Mouse (Mus musculus) thymus, adult 2 months (tissue): ENCODE data around the gene Gm21983. TPM values are rescaled to one million over a fixed set of nuclear protein-coding genes. Genes with fewer than 3 reads are reported as not detected.

Experiments
- DNase-seq: peaks from one replicate; pipeline ENCODE4 v3.0.0; 2021
- H3K27ac ChIP-seq: fragments of 200-500 bp; 2 replicates; pipeline ENCODE4 v1.5.1; 2012; ENCODE audit warnings: low read length, control low read depth; ENCODE audit not compliant: control insufficient read depth, insufficient read depth
- H3K27me3 ChIP-seq: fragments of 200-500 bp; 2 replicates; pipeline ENCODE4 v1.6.1; 2012; ENCODE audit warnings: mild to moderate bottlenecking, low read length, moderate library complexity, mixed read lengths; ENCODE audit not compliant: control insufficient read depth, insufficient read depth
- H3K36me3 ChIP-seq: fragments of 200-500 bp; 2 replicates; pipeline ENCODE4 v1.6.1; 2012; ENCODE audit warnings: mild to moderate bottlenecking, low read length, moderate library complexity; ENCODE audit not compliant: control insufficient read depth, insufficient read depth
- H3K4me1 ChIP-seq: fragments of 200-500 bp; replicated peaks from 2 replicates; pipeline ENCODE4 v1.6.1; 2012; ENCODE audit warnings: low read length; ENCODE audit not compliant: control insufficient read depth, insufficient read depth
- H3K4me3 ChIP-seq: fragments of 200-500 bp; 2 replicates; pipeline ENCODE4 v1.5.1; 2012; ENCODE audit warnings: mild to moderate bottlenecking, low read length, control low read depth, moderate library complexity; ENCODE audit not compliant: control insufficient read depth, insufficient read depth
- CTCF ChIP-seq: fragments of 200-500 bp; IDR thresholded peaks from 2 replicates; pipeline ENCODE4 v1.5.1; 2012; ENCODE audit warnings: mild to moderate bottlenecking, control low read depth, low read length, moderate library complexity, borderline replicate concordance; ENCODE audit not compliant: control insufficient read depth, poor library complexity, insufficient read depth; ENCODE audit errors: extremely low read depth
- POLR2A ChIP-seq: fragments of 200-500 bp; IDR thresholded peaks from 2 replicates; pipeline ENCODE4 v1.6.1; 2012; ENCODE audit warnings: mild to moderate bottlenecking, low read length, control low read depth, moderate library complexity; ENCODE audit not compliant: control insufficient read depth, poor library complexity, insufficient read depth; ENCODE audit errors: extremely low read depth
- WGBS: fragments of 180-500 bp; shearing (Covaris S2); methylation state at CpG from one replicate; pipeline ENCODE4 v1.1.7; 2018; 5-methylcytosine and 5-hydroxymethylcytosine counted together
- polyA plus RNA-seq: library from polyadenylated mRNA; depleted of rRNA; stranded (reverse); fragments of >200 nt; gene quantifications from 2 replicates; pipeline ENCODE4 v1.2.3, GENCODE M21; 2012

Gene Gm21983
- polyA plus RNA-seq, 1 experiment: not detected

DNA sequence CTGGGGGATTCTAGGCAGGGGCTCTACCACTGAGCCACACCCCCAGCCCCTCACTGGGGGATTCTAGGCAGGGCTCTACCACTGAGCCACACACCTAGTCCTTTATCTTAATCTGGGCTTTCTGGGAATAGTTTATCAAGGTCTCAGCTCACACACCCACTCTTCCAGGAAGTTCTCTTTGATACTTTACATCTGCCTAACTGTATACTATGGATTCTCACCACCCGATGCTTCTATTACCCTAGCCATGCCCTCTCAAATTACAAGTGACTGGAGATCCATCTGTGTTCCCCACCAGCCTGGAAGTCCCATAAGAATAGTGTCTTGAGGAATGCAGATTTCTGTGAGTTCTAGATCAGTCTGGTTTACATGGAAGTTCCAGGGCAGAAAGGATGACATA is 41.7 kb upstream of the Gm21983 start:
- Histone ChIP-seq H3K36me3 (no peaks in the 10 kb centered on the region), H3K27ac (no peak overlapping the region), H3K4me3 (no peak overlapping the region), H3K4me1 (peaks cover 25% of the 10 kb centered on the region), H3K27me3 (no peaks in the 10 kb centered on the region)
- TF ChIP-seq CTCF: no peak
- no peak for TF ChIP-seq POLR2A
- WGBS: 85% methylated on average over 1 of the region's 1 CpGs
- no peak for DNase-seq

DNA sequence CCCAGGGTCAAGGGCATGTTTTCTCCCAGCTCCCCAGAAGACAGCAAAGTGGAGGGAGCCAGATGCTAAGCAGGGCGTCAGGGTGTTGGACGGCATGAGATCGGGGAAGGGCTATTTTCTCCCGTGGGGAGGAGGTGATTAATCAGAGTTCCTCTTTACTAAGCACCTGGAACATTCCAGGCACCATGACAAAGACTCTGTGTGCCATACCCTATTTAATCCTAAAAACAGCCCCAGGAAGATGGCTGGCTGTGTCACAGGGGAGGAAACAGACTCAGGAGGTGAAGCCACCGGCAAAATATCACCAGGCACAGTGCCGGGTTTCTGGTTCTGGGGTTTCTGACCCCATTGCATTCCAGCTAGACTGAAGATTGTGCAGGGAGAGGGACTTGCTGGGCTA is 41.1 kb upstream of the Gm21983 start:
- TF ChIP-seq CTCF (no peak), POLR2A (no peak)
- no peaks in the 10 kb centered on the region for H3K27me3 ChIP-seq
- H3K4me1 ChIP-seq: peaks cover 19% of the 10 kb centered on the region
- WGBS: 85% methylated on average over 6 of the region's 6 CpGs
- no peak overlapping the region for H3K4me3 ChIP-seq
- no peak for DNase-seq
- H3K27ac ChIP-seq: no peak overlapping the region
- no peaks in the 10 kb centered on the region for H3K36me3 ChIP-seq

DNA sequence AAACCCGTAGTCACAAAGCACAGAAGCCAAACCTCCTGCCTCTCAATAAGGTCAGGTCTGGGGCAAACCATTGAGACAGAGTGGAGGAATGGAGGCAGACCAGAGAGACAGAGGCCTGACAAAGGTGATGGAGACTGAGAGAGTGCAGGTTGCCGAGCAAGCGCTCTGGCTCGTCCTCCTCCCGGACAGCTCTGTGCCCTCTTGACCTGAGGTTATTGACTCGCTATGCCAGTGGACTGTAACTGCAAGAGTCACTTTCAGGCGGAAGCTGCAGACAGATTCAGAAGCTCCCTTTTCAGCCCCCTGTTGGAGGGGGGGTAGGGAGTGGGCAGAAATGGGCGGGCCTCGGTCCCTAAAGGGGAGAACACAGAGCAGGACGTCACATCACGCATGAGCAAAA is 39.1 kb upstream of the Gm21983 start:
- DNase-seq: no peak
- Histone ChIP-seq H3K36me3 (no peaks in the 10 kb centered on the region), H3K27me3 (no peaks in the 10 kb centered on the region), H3K4me1 (peaks cover 2% of the 10 kb centered on the region), H3K27ac (no peak overlapping the region), H3K4me3 (no peak overlapping the region)
- WGBS: 96% methylated on average over 11 of the region's 11 CpGs
- TF ChIP-seq CTCF: no peak
- no peak for TF ChIP-seq POLR2A

DNA sequence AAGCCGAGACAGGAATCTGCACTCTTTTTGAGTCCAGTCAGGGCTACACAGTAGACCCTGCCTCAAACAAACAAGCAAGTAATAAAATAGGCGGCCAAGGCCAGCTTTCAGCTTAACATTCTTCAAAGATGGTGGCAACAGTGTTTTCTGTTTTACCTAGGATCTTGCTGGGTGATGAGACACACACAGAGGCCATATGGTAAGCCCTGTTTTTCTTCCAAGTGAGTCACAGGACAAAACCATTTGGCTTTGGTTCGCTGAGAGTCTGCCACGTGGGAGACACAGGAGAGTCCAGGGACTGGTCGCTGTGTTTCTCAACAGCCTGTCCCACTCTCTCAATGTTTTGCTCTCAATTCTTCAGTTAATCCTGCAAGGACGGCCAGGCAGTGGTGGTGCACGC is 37.7 kb upstream of the Gm21983 start:
- Histone ChIP-seq H3K4me3 (no peak overlapping the region), H3K36me3 (peaks cover 9% of the 10 kb centered on the region), H3K27ac (no peak overlapping the region), H3K4me1 (no peaks in the 10 kb centered on the region), H3K27me3 (no peaks in the 10 kb centered on the region)
- TF ChIP-seq POLR2A (no peak), CTCF (no peak)
- WGBS: 94% methylated on average over 7 of the region's 7 CpGs
- no peak for DNase-seq

DNA sequence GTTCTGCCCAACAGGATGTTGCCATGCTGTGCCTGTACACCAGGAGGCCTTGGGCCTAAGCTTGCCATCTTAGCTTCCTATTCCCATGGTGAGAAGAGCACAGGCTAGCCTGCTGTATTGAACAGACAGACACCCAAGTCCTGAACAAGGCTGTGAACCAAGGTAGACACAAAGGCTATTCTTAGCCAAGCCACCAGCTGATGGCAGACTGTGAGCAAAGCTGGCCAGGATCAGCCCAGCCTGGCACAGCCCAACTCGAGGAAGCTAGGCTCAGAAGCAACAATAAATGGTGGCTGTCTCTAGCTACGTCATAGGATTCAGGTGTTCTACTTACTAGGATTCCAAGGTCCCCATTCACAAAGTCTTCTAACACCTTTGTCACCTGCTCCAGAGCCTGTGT is 31.7 kb upstream of the Gm21983 start:
- DNase-seq: no peak
- no peak overlapping the region for H3K27ac ChIP-seq
- H3K4me1 ChIP-seq: no peaks in the 10 kb centered on the region
- H3K4me3 ChIP-seq: no peak overlapping the region
- 96% methylated on average over 2 of the region's 2 CpGs for WGBS
- no peaks in the 10 kb centered on the region for H3K27me3 ChIP-seq
- TF ChIP-seq POLR2A: no peak
- no peak for TF ChIP-seq CTCF
- H3K36me3 ChIP-seq: peaks cover 37% of the 10 kb centered on the region

DNA sequence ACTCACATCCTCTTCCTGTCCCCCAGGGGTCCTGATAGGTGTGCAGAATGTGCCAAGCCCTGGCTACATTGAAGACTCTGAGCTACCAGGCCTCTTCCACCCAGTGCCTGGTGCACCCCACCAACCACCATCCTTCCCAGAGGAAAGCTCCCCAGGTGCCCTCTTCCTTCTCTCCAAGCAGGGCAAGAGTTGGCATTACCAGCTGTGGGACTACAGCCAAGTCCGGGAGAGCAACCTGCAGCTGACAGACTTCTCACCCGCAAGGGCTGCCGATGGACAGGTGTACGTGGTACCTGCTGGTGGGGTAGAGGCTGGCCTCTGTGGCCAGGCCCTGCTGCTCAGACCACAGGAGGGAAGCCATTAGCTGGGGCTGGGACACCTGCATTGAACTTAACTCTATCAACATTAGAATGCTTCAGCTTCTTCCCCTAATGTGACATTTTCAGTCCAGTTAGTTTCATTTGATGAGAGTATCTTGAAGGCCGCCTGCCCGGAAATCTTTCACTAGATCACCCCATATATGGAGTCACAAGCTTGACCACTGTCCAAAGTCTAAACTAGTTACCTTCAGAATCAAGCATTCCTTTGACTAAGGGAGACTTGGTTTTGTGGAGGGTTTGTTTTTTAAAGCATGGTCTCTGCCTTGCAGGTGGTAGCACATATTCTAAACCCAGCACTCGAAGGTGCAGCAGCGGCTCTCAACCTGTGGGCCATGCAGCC is 23.0 kb upstream of the Gm21983 start:
- no peak for DNase-seq
- Histone ChIP-seq H3K4me1 (no peaks in the 10 kb centered on the region), H3K36me3 (peaks cover 16% of the 10 kb centered on the region; the same call in 1 of the 2 replicates), H3K27ac (no peak overlapping the region), H3K4me3 (no peak overlapping the region), H3K27me3 (no peaks in the 10 kb centered on the region)
- TF ChIP-seq POLR2A: no peak
- no peak for TF ChIP-seq CTCF
- WGBS: 96% methylated on average over 8 of the region's 8 CpGs

DNA sequence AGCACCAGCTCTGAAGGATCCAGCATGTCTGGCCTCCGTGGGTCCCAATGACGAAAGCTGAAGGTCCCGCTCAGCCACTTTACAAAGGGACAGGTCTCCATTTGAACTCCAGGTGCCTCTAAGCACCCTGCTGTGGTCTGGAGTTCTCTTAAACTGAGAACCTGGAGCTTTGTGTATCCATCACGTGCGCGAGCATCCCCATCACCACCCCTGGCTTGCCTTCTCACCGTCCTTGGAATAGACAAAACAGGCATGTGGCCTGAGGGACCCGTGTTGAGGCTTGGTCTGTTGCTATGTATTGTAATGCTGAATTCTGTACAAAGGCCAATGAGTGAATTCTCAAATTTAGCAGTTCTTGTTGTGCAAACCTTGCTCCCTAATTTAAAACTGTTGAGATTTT is 17.9 kb upstream of the Gm21983 start:
- DNase-seq: no peak
- TF ChIP-seq CTCF (no peak), POLR2A (no peak)
- Histone ChIP-seq H3K27me3 (no peaks in the 10 kb centered on the region), H3K36me3 (0 out of 2 replicates have a peak, but pooled peaks cover 4% of the 10 kb centered on the region), H3K4me3 (no peak overlapping the region), H3K4me1 (peaks cover 7% of the 10 kb centered on the region), H3K27ac (no peak overlapping the region)
- 95% methylated on average over 8 of the region's 8 CpGs for WGBS
